Mouse (Mus musculus) embryonic fibroblast, embryonic 13.5 days (primary cell): ENCODE results near the gene Rhoh. TPM values are rescaled to one million over a fixed set of nuclear protein-coding genes. Genes with fewer than 3 reads are reported as not detected.

ENCODE experiments used
- H3K27ac ChIP-seq: 2 replicates; pipeline ENCODE4 v1.5.1; 2012; ENCODE audit warnings: low read length, control low read depth, inconsistent platforms; ENCODE audit not compliant: insufficient read depth
- H3K4me1 ChIP-seq: 2 replicates; pipeline ENCODE4 v1.6.1; 2011; ENCODE audit warnings: low read length; ENCODE audit not compliant: control insufficient read depth, insufficient read depth
- H3K4me3 ChIP-seq: 2 replicates; pipeline ENCODE4 v1.5.1; 2011; ENCODE audit warnings: mild to moderate bottlenecking, control low read depth, low read length; ENCODE audit not compliant: insufficient read depth
- CTCF ChIP-seq: IDR thresholded peaks from 2 replicates; pipeline ENCODE4 v1.5.1; 2011; ENCODE audit warnings: mild to moderate bottlenecking, control low read depth, low read length, moderate library complexity, borderline replicate concordance; ENCODE audit not compliant: insufficient read depth
- POLR2A ChIP-seq: IDR thresholded peaks from 2 replicates; pipeline ENCODE4 v1.6.1; 2011; ENCODE audit warnings: low read depth, mild to moderate bottlenecking, control low read depth, low read length, moderate library complexity
- polyA plus RNA-seq: library from polyadenylated mRNA; stranded (reverse); fragments of >200 nt; gene quantifications from 2 replicates; pipeline ENCODE4 v1.2.4, GENCODE M21; 2011; ENCODE audit warnings: low read depth; ENCODE audit not compliant: missing spikeins, insufficient read length

The Rhoh gene
- polyA plus RNA-seq, 1 experiment, result not detected

GRCm38 (mm10) chr5:65842947-65843346, 18.1 kb upstream of the Rhoh start:
- TF ChIP-seq CTCF, result no peak
- TF ChIP-seq POLR2A, result no peak
- Histone ChIP-seq H3K4me3 (no peak overlapping the region), H3K4me1 (no peaks in the 10 kb centered on the region), H3K27ac (no peak overlapping the region)

- TF ChIP-seq CTCF (no peak), POLR2A (no peak)
- H3K4me3 ChIP-seq, result no peak overlapping the region
- H3K27ac ChIP-seq, result no peak overlapping the region
- no peaks in the 10 kb centered on the region for H3K4me1 ChIP-seq
Observed at GRCm38 (mm10) chr5:65846534-65846933, 14.5 kb upstream of the Rhoh start.

GRCm38 (mm10) chr5:65846958-65847357, 14.1 kb upstream of the Rhoh start:
- Histone ChIP-seq H3K4me3 (no peak overlapping the region), H3K4me1 (no peaks in the 10 kb centered on the region), H3K27ac (no peak overlapping the region)
- TF ChIP-seq CTCF (no peak), POLR2A (no peak)

GRCm38 (mm10) chr5:65847656-65848055, 13.4 kb upstream of the Rhoh start:
- Histone ChIP-seq H3K4me3 (no peak overlapping the region), H3K27ac (no peak overlapping the region)
- TF ChIP-seq CTCF (no peak), POLR2A (no peak)

GRCm38 (mm10) chr5:65850765-65851164, 10.2 kb upstream of the Rhoh start:
- Histone ChIP-seq H3K27ac (no peak overlapping the region), H3K4me3 (no peak overlapping the region), H3K4me1 (no peaks in the 10 kb centered on the region)
- TF ChIP-seq CTCF (no peak), POLR2A (no peak)

More at GRCm38 (mm10) chr5:65847656-65848055, 13.4 kb upstream of the Rhoh start:
- no peaks in the 10 kb centered on the region for H3K4me1 ChIP-seq

GRCm38 (mm10) chr5:65854786-65855191, 6.2 kb upstream of the Rhoh start:
- TF ChIP-seq POLR2A (no peak), CTCF (no peak)
- peaks cover 3% of the 10 kb centered on the region; the same call in 1 of the 2 replicates for H3K4me1 ChIP-seq
- H3K27ac ChIP-seq, result no peak overlapping the region
- no peak overlapping the region for H3K4me3 ChIP-seq

GRCm38 (mm10) chr5:65855571-65855970, 5.4 kb upstream of the Rhoh start:
- Histone ChIP-seq H3K4me1 (peaks cover 3% of the 10 kb centered on the region; the same call in 1 of the 2 replicates), H3K4me3 (no peak overlapping the region), H3K27ac (no peak overlapping the region)
- TF ChIP-seq POLR2A, result no peak
- TF ChIP-seq CTCF, result no peak

- TF ChIP-seq POLR2A (no peak), CTCF (no peak)
- no peak overlapping the region for H3K27ac ChIP-seq
- no peak overlapping the region for H3K4me3 ChIP-seq
- H3K4me1 ChIP-seq, result peaks cover 3% of the 10 kb centered on the region; the same call in 1 of the 2 replicates
Observed at GRCm38 (mm10) chr5:65856591-65857411, 4.2 kb upstream of the Rhoh start.

- no peak overlapping the region for H3K27ac ChIP-seq
- H3K4me1 ChIP-seq, result peaks cover 3% of the 10 kb centered on the region; the same call in 1 of the 2 replicates
- no peak for TF ChIP-seq CTCF
- no peak for TF ChIP-seq POLR2A
- no peak overlapping the region for H3K4me3 ChIP-seq
Observed at GRCm38 (mm10) chr5:65857935-65858334, 3.1 kb upstream of the Rhoh start.

- no peak overlapping the region for H3K27ac ChIP-seq
- H3K4me1 ChIP-seq, result peaks cover 3% of the 10 kb centered on the region; the same call in 1 of the 2 replicates
- TF ChIP-seq POLR2A (no peak), CTCF (no peak)
- H3K4me3 ChIP-seq, result no peak overlapping the region
Observed at GRCm38 (mm10) chr5:65858355-65858754, 2.7 kb upstream of the Rhoh start.
